Mouse (Mus musculus) liver, embryonic 11.5 days (tissue): Measurements from ENCODE around the gene Jchain. TPM values are rescaled to one million over a fixed set of nuclear protein-coding genes. Genes with fewer than 3 reads are reported as not detected.

Source experiments
- ATAC-seq: fragments of 200-750 bp; cut with Nextera tagmentation; replicated peaks from 2 replicates; pipeline ENCODE4 v1.8.0; 2017; ENCODE audit warnings: moderate number of reproducible peaks, mild to moderate bottlenecking, moderate TSS enrichment, moderate library complexity; ENCODE audit not compliant: low FRiP score
- DNase-seq: peaks from one replicate; pipeline ENCODE4 v3.0.0-alpha.2; 2017; ENCODE audit warnings: low spot score
- H3K27ac ChIP-seq: fragments of 300-500 bp; sonication (generic); 2 replicates; pipeline ENCODE4 v1.5.1; 2014; ENCODE audit warnings: mild to moderate bottlenecking, low read depth, low read length, control low read depth
- H3K27me3 ChIP-seq: fragments of 300-500 bp; sonication (generic); replicated peaks from 2 replicates; pipeline ENCODE4 v1.6.1; 2014; ENCODE audit warnings: low read length, mixed read lengths; ENCODE audit not compliant: control insufficient read depth, insufficient read depth
- H3K36me3 ChIP-seq: fragments of 300-500 bp; sonication (generic); 2 replicates; pipeline ENCODE4 v1.6.1; 2014; ENCODE audit warnings: mild to moderate bottlenecking, low read length, moderate library complexity, mixed read lengths; ENCODE audit not compliant: control insufficient read depth, insufficient read depth
- H3K4me1 ChIP-seq: fragments of 300-500 bp; sonication (generic); replicated peaks from 2 replicates; pipeline ENCODE4 v1.6.1; 2014; ENCODE audit warnings: low read length, mixed read lengths; ENCODE audit not compliant: control insufficient read depth, insufficient read depth
- H3K4me2 ChIP-seq: fragments of 300-500 bp; sonication (generic); 2 replicates; pipeline ENCODE4 v1.6.1; 2014; ENCODE audit warnings: mild to moderate bottlenecking, control low read depth, moderate library complexity
- H3K4me3 ChIP-seq: fragments of 300-500 bp; sonication (generic); 2 replicates; pipeline ENCODE4 v1.5.1; 2014; ENCODE audit warnings: low read depth, low read length, control low read depth
- H3K9ac ChIP-seq: fragments of 300-500 bp; sonication (generic); 2 replicates; pipeline ENCODE4 v1.6.1; 2014; ENCODE audit warnings: low read depth, low read length, control low read depth
- H3K9me3 ChIP-seq: fragments of 300-500 bp; sonication (generic); 2 replicates; pipeline ENCODE4 v1.6.1; 2016; ENCODE audit warnings: low read length, inconsistent platforms, mixed read lengths; ENCODE audit not compliant: control insufficient read depth
- WGBS: fragments of 180-500 bp; shearing (Covaris S2); extraction: QIAGEN DNeasy Blood & Tissue Kit; methylation state at CpG from one replicate; pipeline ENCODE4 v1.1.7; 2014; 5-methylcytosine and 5-hydroxymethylcytosine counted together
- polyA plus RNA-seq: library from polyadenylated mRNA; unstranded; fragments of >200 nt; fragmentation: Nextera tagmentation; extraction: Ambion mirVana; gene quantifications from 2 replicates; pipeline ENCODE4 v1.2.1, GENCODE M21; 2014

Gene Jchain
- polyA plus RNA-seq, 1 experiment from 2014 or later: 0.23 TPM

GRCm38 (mm10) chr5:88489004-88489403 lies 38.7 kb downstream of the Jchain start:
- no peak overlapping the region for H3K4me2 ChIP-seq
- no peaks in the 10 kb centered on the region for H3K4me1 ChIP-seq
- no peak overlapping the region for H3K27ac ChIP-seq
- H3K9ac ChIP-seq: no peak overlapping the region
- DNase-seq: no peak
- H3K27me3 ChIP-seq: no peaks in the 10 kb centered on the region
- H3K36me3 ChIP-seq: no peaks in the 10 kb centered on the region
- no peak overlapping the region for H3K4me3 ChIP-seq
- WGBS: 57% methylated on average over 2 of the region's 2 CpGs
- no peak for ATAC-seq
- H3K9me3 ChIP-seq: no peaks in the 10 kb centered on the region

- H3K9ac ChIP-seq: no peak within 1 kb of the TSS
- H3K4me1 ChIP-seq: no peaks in the 10 kb centered on the region
- DNase-seq: no peak
- H3K9me3 ChIP-seq: no peaks in the 10 kb centered on the region
- no peaks in the 10 kb centered on the region for H3K27me3 ChIP-seq
- H3K27ac ChIP-seq: no peak within 1 kb of the TSS
- H3K36me3 ChIP-seq: no peaks in the 10 kb centered on the region
- no peak within 1 kb of the TSS for H3K4me2 ChIP-seq
- no peak for ATAC-seq
- no peak within 1 kb of the TSS for H3K4me3 ChIP-seq
These were observed 40.0 kb downstream of the Jchain start, which contains the start of gene Enam for GRCm38 (mm10) chr5:88487675-88488074. TSS of gene Enam (plus strand) at chr5:88487975.

Other genes with a start within 250 kb of the Jchain start
- gene Prol1, start 210.6 kb downstream of the Jchain start, polyA plus RNA-seq: not detected in 2 replicates
- not detected in 2 replicates for gene Amtn, start 151.8 kb downstream of the Jchain start, polyA plus RNA-seq
- gene Ambn, start 71.9 kb downstream of the Jchain start, polyA plus RNA-seq: not detected in 2 replicates
- gene Enam, start 39.9 kb downstream of the Jchain start, polyA plus RNA-seq: not detected in 2 replicates
- gene Utp3, start 26.6 kb upstream of the Jchain start, polyA plus RNA-seq: 74.5 and 77.7 TPM in 2 replicates
- 9.1 and 10.7 TPM in 2 replicates for gene Rufy3, start 37.1 kb upstream of the Jchain start, polyA plus RNA-seq
- gene Grsf1, start 148.3 kb upstream of the Jchain start, polyA plus RNA-seq: 53.8 and 62.2 TPM in 2 replicates
- 16.0 TPM in 2 replicates for gene Mob1b, start 193.0 kb upstream of the Jchain start, polyA plus RNA-seq
- 87.7 and 98.8 TPM in 2 replicates for gene Dck, start 237.1 kb upstream of the Jchain start, polyA plus RNA-seq